Mouse (Mus musculus) stomach, postnatal 0 days (tissue): ENCODE data around the gene Dll3. TPM values are rescaled to one million over a fixed set of nuclear protein-coding genes. Genes with fewer than 3 reads are reported as not detected.

ENCODE experiments used
- ATAC-seq: fragments of 200-750 bp; cut with Nextera tagmentation; 2 replicates; pipeline ENCODE4 v1.8.0; 2017; ENCODE audit not compliant: low FRiP score, low TSS enrichment
- DNase-seq: peaks from one replicate; pipeline ENCODE4 v3.0.0-alpha.2; 2016; ENCODE audit warnings: low spot score
- H3K27ac ChIP-seq: fragments of 300-500 bp; sonication (generic); replicated peaks from 2 replicates; pipeline ENCODE4 v1.5.1; 2014; ENCODE audit warnings: mild to moderate bottlenecking, control low read depth
- H3K27me3 ChIP-seq: fragments of 300-500 bp; sonication (generic); 2 replicates; pipeline ENCODE4 v1.6.1; 2014; ENCODE audit warnings: low read length; ENCODE audit not compliant: control insufficient read depth, insufficient read depth
- H3K36me3 ChIP-seq: fragments of 300-500 bp; sonication (generic); 2 replicates; pipeline ENCODE4 v1.6.1; 2014; ENCODE audit warnings: low read length, mixed read lengths; ENCODE audit not compliant: control insufficient read depth, insufficient read depth
- H3K4me1 ChIP-seq: fragments of 300-500 bp; sonication (generic); replicated peaks from 2 replicates; pipeline ENCODE4 v1.6.1; 2014; ENCODE audit warnings: antibody characterized with exemption; ENCODE audit not compliant: control insufficient read depth, insufficient read depth
- H3K4me2 ChIP-seq: fragments of 300-500 bp; sonication (generic); replicated peaks from 2 replicates; pipeline ENCODE4 v1.6.1; 2014; ENCODE audit warnings: low read depth, mild to moderate bottlenecking, control low read depth, moderate library complexity
- H3K4me3 ChIP-seq: fragments of 300-500 bp; sonication (generic); 2 replicates; pipeline ENCODE4 v1.5.1; 2014; ENCODE audit warnings: low read depth, low read length, control low read depth
- H3K9ac ChIP-seq: fragments of 300-500 bp; sonication (generic); 2 replicates; pipeline ENCODE4 v1.6.1; 2014; ENCODE audit warnings: mild to moderate bottlenecking, low read length, control low read depth, mixed read lengths
- H3K9me3 ChIP-seq: fragments of 300-500 bp; sonication (generic); 2 replicates; pipeline ENCODE4 v1.6.1; 2016; ENCODE audit warnings: low read length; ENCODE audit not compliant: control insufficient read depth
- CTCF ChIP-seq: IDR thresholded peaks from 2 replicates; pipeline ENCODE4 v1.5.1; 2016; ENCODE audit warnings: antibody characterized with exemption, low read depth, mild to moderate bottlenecking, moderate library complexity
- EP300 ChIP-seq: optimal IDR thresholded peaks from 2 replicates; pipeline ENCODE3; 2016; ENCODE audit warnings: antibody characterized with exemption
- WGBS: fragments of 180-500 bp; shearing (Covaris S2); extraction: QIAGEN DNeasy Blood & Tissue Kit; methylation state at CpG from one replicate; pipeline ENCODE4 v1.1.7; 2014; 5-methylcytosine and 5-hydroxymethylcytosine counted together
- polyA plus RNA-seq: library from polyadenylated mRNA; unstranded; fragments of >200 nt; fragmentation: Nextera tagmentation; extraction: Ambion mirVana; gene quantifications from 2 replicates; pipeline ENCODE4 v1.2.1, GENCODE M21; 2015

The Dll3 gene
- polyA plus RNA-seq, 1 experiment from 2014 or later, result 0.92 TPM

DNA sequence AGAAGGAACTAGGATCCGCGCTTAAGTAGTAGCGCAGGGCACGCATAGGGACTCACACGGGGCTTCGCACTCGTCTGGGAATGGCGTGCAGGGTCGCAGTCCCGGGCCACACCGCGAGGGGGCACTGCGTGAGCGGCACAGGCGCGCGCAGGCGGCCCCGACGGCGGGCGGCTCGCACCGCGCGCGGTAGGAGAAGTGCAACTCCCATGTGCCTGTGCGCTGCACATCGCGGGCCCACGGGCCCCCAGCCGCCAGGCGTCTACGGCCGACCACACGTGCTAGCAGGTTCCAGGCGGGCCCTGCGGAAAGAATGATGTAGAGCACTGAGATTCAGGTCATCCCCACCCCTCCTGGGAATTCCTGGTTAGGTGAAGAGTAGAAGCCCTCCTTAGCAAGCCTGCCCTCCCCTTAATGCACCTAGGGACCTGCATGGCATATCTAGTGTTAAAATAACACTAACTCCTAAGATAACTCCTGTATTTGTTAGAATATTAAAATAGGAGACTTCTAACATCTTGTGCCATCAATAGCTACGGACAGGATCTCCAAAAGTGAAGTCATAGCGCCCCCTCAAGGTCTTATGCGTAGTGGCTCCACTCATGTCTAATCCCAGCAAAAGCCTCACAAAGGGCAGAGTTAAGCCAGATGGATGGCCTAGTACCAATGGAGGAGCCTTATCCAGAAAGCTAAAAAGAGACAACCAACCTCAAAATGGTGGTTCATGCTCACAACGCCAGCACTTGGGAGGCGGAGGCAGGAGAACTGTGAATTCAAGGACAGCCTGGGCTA is 3.0 kb downstream of the Dll3 start:
- Histone ChIP-seq H3K4me3 (no peak overlapping the region), H3K27ac (no peak overlapping the region), H3K4me2 (no peak overlapping the region), H3K4me1 (no peaks in the 10 kb centered on the region), H3K9ac (no peak overlapping the region), H3K27me3 (peaks cover 10% of the 10 kb centered on the region; the same call in 1 of the 2 replicates), H3K9me3 (no peaks in the 10 kb centered on the region), H3K36me3 (no peaks in the 10 kb centered on the region)
- WGBS, result 26% methylated on average over 43 of the region's 43 CpGs
- TF ChIP-seq EP300 (no peak), CTCF (peak; percentile 86)
- ATAC-seq, result peak; percentile 35
- peak; percentile 47 for DNase-seq

DNA sequence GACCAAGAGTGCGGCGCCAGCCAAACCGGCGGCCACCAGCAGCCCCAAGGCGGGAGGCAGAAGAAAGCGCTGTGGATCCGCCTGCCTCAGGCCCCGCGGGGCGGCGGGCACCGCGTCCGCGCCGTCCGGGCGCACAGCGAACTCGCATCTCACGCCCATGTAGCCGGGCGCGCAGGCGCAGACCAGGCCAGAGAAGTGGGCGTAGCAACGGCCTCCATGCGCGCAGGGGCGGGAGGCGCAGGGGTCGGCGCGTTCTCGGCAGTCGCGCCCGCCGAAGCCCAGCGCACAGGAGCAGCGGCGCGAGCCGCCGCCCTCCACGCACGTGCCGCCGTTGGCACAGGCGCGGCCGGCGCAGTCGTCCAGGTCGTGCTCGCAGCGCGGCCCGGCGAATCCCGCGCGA is 7.6 kb downstream of the Dll3 start:
- peaks cover 2% of the 10 kb centered on the region; the same call in 1 of the 2 replicates for H3K27me3 ChIP-seq
- no peaks in the 10 kb centered on the region for H3K36me3 ChIP-seq
- DNase-seq (peak; percentile 76), ATAC-seq (peak; percentile 60)
- H3K27ac ChIP-seq, result no peak overlapping the region
- peaks cover 3% of the 10 kb centered on the region; the same call in 1 of the 2 replicates for H3K4me1 ChIP-seq
- TF ChIP-seq EP300 (no peak), CTCF (no peak)
- H3K4me2 ChIP-seq, result peak overlapping the region; percentile 69
- peak overlapping the region; percentile 27; the same call in 1 of the 2 replicates for H3K9ac ChIP-seq
- peak overlapping the region; percentile 40 for H3K4me3 ChIP-seq
- 6% methylated on average over 48 of the region's 63 CpGs for WGBS
- no peaks in the 10 kb centered on the region for H3K9me3 ChIP-seq

DNA sequence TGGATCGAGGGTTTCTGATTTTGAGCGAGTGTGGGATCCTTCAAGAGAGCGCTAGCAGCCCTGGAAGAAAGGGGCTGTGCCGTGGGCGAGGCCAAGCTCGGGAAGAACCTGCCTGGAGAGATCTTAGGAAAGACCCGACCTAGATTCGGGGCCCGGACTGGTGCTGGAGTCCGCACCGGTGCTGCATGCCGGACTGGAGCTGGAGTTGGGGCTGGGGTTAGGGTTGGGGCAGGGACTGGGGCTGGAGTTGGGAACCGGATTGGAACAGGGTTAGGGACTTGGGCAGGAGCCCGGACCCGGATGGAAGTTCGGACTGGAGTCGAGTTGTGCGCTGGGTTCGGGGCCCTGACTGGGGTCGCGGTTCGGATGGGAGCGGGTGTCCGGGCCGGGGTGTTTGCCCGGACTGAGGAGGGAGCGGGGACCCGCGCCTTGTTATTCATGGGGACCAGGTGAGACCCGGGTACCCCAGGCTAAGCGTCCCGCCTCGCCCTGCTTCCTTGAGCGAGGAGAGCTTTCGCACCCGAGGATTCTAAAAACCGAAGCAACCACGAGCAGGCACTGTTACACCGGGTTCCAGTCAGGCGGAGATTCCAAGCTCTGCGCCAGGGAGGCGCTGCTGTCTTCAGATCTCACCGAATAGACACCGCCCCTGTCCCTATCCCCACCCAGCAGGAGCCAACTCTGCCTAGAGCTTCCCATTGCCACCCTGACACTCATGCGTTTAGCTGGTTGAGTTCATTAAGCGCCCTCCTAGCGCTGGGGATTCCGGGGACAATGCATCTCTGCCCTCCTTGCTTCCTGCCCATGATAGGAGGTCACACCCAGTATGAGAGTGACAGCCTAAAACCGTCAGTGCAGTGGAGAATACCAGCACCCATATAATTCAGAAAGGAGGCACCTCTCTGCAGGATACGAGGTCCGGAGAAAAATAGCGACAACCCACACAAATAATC is 11.1 kb downstream of the Dll3 start, which contains the start of gene Selenov:
Gene Selenov (minus strand): TSS at position 549 of the 953 bp plus-strand sequence.
- Histone ChIP-seq H3K4me1 (peaks cover 3% of the 10 kb centered on the region; the same call in 1 of the 2 replicates), H3K9ac (peak within 1 kb of the TSS; percentile 50), H3K27ac (no peak within 1 kb of the TSS), H3K9me3 (no peaks in the 10 kb centered on the region), H3K4me3 (peak within 1 kb of the TSS; percentile 30), H3K27me3 (peaks cover 2% of the 10 kb centered on the region; the same call in 1 of the 2 replicates), H3K4me2 (peak within 1 kb of the TSS; percentile 58), H3K36me3 (no peaks in the 10 kb centered on the region)
- peak; percentile 45 for TF ChIP-seq CTCF
- TF ChIP-seq EP300, result no peak
- ATAC-seq, result peak; percentile 53
- peak; percentile 51 for DNase-seq
- 2% methylated on average over 47 of the region's 52 CpGs for WGBS

DNA sequence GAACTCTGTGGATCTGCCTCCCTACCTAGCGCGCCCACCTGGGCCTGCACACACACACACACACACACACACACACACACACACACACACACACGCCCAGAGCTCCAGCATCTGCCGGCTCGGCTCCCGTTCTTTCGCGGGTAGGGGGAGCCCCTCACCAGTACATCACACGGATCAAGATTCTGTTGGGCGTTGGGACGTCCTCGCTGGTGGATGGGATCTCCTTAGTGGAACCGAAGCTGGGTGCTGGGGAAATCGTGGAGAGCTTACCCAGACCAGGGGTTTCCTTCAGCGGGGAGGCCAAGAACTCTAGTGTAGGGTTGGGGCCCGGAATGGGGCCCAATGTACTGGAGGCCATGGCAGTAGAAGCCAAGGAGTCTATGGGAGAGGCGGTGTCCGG is 11.9 kb downstream of the Dll3 start:
- Histone ChIP-seq H3K27ac (no peak overlapping the region), H3K4me1 (peaks cover 3% of the 10 kb centered on the region; the same call in 1 of the 2 replicates), H3K9ac (peak overlapping the region; percentile 50; the same call in 1 of the 2 replicates), H3K27me3 (peaks cover 2% of the 10 kb centered on the region; the same call in 1 of the 2 replicates), H3K9me3 (no peaks in the 10 kb centered on the region), H3K4me3 (peak overlapping the region; percentile 30), H3K4me2 (peak overlapping the region; percentile 58), H3K36me3 (no peaks in the 10 kb centered on the region)
- no peak for DNase-seq
- peak; percentile 40 for TF ChIP-seq CTCF
- no peak for TF ChIP-seq EP300
- ATAC-seq, result peak; percentile 22; the same call in 1 of the 2 replicates
- 1% methylated on average over 15 of the region's 18 CpGs for WGBS

DNA sequence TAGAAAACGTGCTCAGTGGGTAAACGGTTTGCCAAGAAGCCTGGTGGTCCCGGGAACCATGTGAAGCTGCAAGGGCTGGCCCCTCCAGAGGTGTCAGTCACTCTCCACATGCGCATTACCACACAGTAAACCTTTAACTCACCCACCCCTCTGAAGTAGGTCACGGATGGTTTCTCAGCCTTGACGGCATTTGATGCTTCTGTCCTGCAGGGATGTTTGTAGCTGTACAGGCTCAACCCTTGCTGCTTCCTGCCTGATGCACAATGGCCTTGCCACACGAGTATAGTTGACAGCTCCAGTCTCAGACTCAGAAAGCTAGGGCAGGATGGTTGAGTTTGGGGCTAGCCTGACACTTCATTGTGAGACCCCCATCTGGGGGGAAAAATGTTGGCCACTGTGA is 21.4 kb downstream of the Dll3 start:
- H3K9ac ChIP-seq, result no peak overlapping the region
- TF ChIP-seq CTCF (no peak), EP300 (no peak)
- H3K4me2 ChIP-seq, result no peak overlapping the region
- no peak for ATAC-seq
- no peak overlapping the region for H3K4me3 ChIP-seq
- H3K9me3 ChIP-seq, result no peaks in the 10 kb centered on the region
- H3K27me3 ChIP-seq, result no peaks in the 10 kb centered on the region
- no peak overlapping the region for H3K27ac ChIP-seq
- H3K4me1 ChIP-seq, result 0 out of 2 replicates have a peak, but pooled peaks cover 2% of the 10 kb centered on the region
- WGBS, result 68% methylated on average over 7 of the region's 7 CpGs
- H3K36me3 ChIP-seq, result no peaks in the 10 kb centered on the region
- DNase-seq, result no peak
